Mouse (Mus musculus): ENCODE measurements around the gene Snd1. TPM values are rescaled to one million over a fixed set of nuclear protein-coding genes. Genes with fewer than 3 reads are reported as not detected.

The Snd1 gene
- polyA plus RNA-seq (2011; ENCODE audit: insufficient read depth, insufficient read length, low replicate concordance, missing spikeins), result 22.7 and 35.6 TPM in 2 replicates

DNA sequence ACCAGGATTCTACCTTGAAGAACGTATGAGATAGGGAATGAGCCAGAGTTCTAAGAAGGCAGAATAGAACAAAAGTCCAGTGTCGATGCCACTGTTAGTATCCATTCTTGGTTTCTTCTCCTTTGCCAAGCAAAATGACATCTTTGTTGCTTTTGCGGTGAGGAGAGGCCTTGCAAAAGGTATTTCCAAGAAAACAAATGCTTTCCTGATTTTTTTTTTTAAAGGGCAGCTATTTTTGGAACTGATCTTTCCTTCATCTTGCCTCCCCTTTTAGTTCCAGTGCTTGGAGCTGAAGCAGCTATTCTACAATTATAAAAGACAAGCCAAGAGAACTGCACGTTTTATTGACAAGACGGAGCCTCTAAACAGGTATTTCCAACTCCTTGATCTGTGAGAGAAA is at the start of gene Snd1:
Snd1 (plus strand) TSS at position 301 of the 400 bp plus-strand sequence.
- Histone ChIP-seq H3K4me1 (ENCODE audit: control insufficient read depth, insufficient read depth, low read length) (no peaks in the 10 kb centered on the region), H3K4me3 (replicated peaks; ENCODE audit: control insufficient read depth, low read depth, low read length) (no peak within 1 kb of the TSS), H3K27ac (ENCODE audit: control insufficient read depth, insufficient read depth, low read depth, low read length, poor library complexity) (no peak within 1 kb of the TSS)
- 84% methylated on average over 5 of the region's 5 CpGs for WGBS
- no peak for TF ChIP-seq POLR2A (IDR thresholded peaks at IDR 0.05; ENCODE audit: borderline replicate concordance, control insufficient read depth, low read depth, low read length)
- TF ChIP-seq CTCF (IDR thresholded peaks at IDR 0.05; ENCODE audit: control insufficient read depth, insufficient read depth, low read length), result no peak

DNA sequence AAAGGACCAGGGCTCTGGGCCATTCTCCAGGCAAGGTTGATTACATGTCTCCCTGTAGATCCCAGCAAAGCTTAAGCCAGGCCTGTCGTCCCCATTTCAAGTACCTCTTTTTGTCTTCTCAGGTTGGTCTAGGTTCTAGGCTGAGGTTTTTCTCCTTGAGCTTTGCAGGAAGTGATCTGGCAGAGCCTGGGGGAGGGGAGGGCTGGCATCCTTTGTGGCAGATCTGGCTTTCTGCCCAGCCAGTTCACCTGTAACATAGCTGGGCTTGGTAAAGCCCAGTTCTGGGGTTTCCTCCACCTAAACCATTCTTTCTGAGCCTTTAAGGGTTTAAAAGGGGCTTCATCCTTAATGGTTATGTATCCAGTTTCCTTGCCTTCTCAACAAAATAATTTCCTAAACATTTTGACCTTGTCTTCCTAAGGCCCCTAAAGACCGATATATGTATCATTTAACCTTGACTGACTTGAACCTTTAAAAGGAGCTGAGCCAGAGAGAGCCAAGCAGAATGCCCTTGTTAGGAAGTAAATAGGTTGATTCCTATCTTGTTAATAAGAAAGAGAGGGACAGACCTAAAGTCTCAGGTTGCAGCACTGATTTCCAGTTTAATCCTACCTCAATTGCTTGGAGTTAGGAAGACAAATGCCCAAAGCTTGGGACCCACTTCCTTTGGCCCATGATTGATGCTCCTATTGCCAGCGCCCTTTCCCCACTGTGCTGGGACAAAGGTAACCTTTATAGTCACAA is 47.7 kb upstream of the Snd1 start, which contains the start of gene Fscn3:
Fscn3 (plus strand) TSS at position 694 of the 744 bp plus-strand sequence.
- no peaks in the 10 kb centered on the region; the same call in 1 of the 2 replicates for H3K4me1 ChIP-seq (ENCODE audit: control insufficient read depth, insufficient read depth, low read length)
- TF ChIP-seq CTCF (IDR thresholded peaks at IDR 0.05; ENCODE audit: control insufficient read depth, insufficient read depth, low read length) (no peak), POLR2A (IDR thresholded peaks at IDR 0.05; ENCODE audit: borderline replicate concordance, control insufficient read depth, low read depth, low read length) (no peak)
- H3K27ac ChIP-seq (ENCODE audit: control insufficient read depth, insufficient read depth, low read depth, low read length, poor library complexity), result no peak within 1 kb of the TSS
- 65% methylated on average over 3 of the region's 3 CpGs for WGBS
- no peak within 1 kb of the TSS for H3K4me3 ChIP-seq (replicated peaks; ENCODE audit: control insufficient read depth, low read depth, low read length)

DNA sequence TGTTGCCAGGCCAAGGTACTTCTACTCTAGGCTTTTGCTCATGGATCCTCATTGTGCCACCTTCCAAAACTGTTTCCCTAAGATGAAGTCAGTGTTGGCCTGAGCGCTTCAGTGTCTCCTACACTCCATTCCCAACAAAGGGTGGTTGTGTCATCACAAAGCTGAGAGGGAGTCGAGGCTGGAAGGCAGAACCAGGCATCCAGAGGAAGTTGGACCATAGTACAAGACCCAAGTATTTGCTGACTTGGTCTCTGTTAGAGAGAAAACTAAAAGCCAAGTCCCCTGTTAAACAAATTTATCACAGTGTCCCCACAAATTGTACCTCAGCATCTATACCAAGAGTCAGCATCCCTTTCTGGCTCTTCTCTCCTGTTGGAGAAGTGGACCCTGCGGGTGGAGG is 46.6 kb upstream of the Snd1 start, which contains the start of gene Gcc1:
Gcc1 (minus strand) TSS at position 101 of the 400 bp plus-strand sequence.
- TF ChIP-seq POLR2A (IDR thresholded peaks at IDR 0.05; ENCODE audit: borderline replicate concordance, control insufficient read depth, low read depth, low read length) (no peak), CTCF (IDR thresholded peaks at IDR 0.05; ENCODE audit: control insufficient read depth, insufficient read depth, low read length) (no peak)
- no peak within 1 kb of the TSS for H3K4me3 ChIP-seq (replicated peaks; ENCODE audit: control insufficient read depth, low read depth, low read length)
- H3K27ac ChIP-seq (ENCODE audit: control insufficient read depth, insufficient read depth, low read depth, low read length, poor library complexity), result no peak within 1 kb of the TSS
- no peaks in the 10 kb centered on the region; the same call in 1 of the 2 replicates for H3K4me1 ChIP-seq (ENCODE audit: control insufficient read depth, insufficient read depth, low read length)
- 82% methylated on average over 3 of the region's 3 CpGs for WGBS

DNA sequence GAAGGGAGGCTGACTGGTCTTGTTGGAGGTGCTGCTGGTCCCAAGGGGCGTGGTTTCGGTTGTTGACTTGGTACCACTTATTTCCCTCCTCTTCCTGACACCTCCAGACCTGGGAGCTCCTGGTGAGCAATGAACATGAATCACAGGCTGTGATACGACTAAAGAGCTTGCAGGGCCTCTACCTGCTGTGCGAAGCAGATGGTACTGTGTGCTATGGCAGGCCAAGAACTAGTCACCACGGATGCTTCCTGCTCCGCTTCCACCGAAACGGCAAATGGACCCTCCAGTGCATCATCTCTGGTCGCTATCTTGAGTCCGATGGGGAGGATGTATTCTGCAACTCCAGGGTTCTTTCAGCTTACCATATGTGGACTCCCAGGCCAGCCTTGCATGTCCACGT is 45.1 kb upstream of the Snd1 start:
- Histone ChIP-seq H3K4me3 (replicated peaks; ENCODE audit: control insufficient read depth, low read depth, low read length) (no peak overlapping the region), H3K4me1 (ENCODE audit: control insufficient read depth, insufficient read depth, low read length) (no peaks in the 10 kb centered on the region), H3K27ac (ENCODE audit: control insufficient read depth, insufficient read depth, low read depth, low read length, poor library complexity) (no peak overlapping the region)
- TF ChIP-seq CTCF (IDR thresholded peaks at IDR 0.05; ENCODE audit: control insufficient read depth, insufficient read depth, low read length) (no peak), POLR2A (IDR thresholded peaks at IDR 0.05; ENCODE audit: borderline replicate concordance, control insufficient read depth, low read depth, low read length) (no peak)
- 86% methylated on average over 11 of the region's 11 CpGs for WGBS

DNA sequence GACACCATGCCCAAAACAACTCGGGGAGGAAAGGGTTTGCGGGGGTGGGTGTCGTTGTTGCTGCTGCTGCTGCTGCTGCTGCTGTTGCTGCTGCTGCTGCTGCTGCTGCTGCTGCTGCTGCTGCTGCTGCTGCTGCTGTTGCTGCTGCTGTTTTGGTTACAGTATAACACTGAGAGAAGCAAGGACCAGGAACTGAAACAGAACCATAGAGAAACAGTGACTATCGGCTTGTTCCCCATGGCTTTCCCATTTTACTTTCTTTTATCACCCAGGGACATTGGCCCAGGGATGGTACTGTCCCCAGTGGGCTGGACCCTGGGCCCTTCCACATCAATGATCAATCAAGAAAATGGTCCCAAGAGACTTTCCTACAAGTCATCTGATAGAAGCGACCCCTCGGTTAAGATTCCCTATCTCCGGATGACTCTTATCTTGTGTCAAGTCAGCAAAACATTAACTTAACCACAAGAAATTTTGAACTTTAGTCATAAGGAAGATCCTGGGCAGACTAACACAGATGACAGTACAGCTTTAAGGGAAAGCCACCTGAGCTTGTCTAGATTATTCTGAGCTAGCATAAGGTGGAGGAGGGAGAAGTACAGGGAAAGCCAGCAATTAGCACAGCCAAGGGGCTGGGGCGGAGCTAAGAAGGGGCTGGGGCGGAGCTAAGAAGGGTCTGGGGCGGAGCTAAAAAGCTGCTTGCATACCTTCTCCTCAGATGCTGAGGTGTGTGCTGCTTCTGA is 44.0 kb upstream of the Snd1 start:
- TF ChIP-seq CTCF (IDR thresholded peaks at IDR 0.05; ENCODE audit: control insufficient read depth, insufficient read depth, low read length), result no peak
- TF ChIP-seq POLR2A (IDR thresholded peaks at IDR 0.05; ENCODE audit: borderline replicate concordance, control insufficient read depth, low read depth, low read length), result no peak
- Histone ChIP-seq H3K4me1 (ENCODE audit: control insufficient read depth, insufficient read depth, low read length) (no peaks in the 10 kb centered on the region), H3K27ac (ENCODE audit: control insufficient read depth, insufficient read depth, low read depth, low read length, poor library complexity) (no peak overlapping the region), H3K4me3 (replicated peaks; ENCODE audit: control insufficient read depth, low read depth, low read length) (no peak overlapping the region)
- WGBS, result 72% methylated on average over 10 of the region's 10 CpGs

DNA sequence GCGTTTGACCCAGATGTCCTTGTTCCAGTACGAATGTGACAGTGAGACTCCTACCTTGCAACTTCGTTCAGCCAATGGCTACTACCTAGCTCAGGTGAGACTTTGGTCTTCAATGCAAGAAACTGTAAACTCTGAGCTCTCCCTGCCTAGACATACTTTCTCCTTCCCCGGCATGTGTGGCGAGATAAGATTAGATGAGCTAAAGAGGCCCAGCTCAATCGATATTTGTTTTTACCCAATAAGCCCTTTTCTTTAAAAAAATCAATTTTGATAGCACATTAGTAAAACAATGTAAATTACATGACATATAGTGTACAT is 43.4 kb upstream of the Snd1 start:
- H3K4me3 ChIP-seq (replicated peaks; ENCODE audit: control insufficient read depth, low read depth, low read length), result no peak overlapping the region
- WGBS, result 81% methylated on average over 6 of the region's 6 CpGs
- no peak overlapping the region for H3K27ac ChIP-seq (ENCODE audit: control insufficient read depth, insufficient read depth, low read depth, low read length, poor library complexity)
- no peaks in the 10 kb centered on the region for H3K4me1 ChIP-seq (ENCODE audit: control insufficient read depth, insufficient read depth, low read length)
- no peak for TF ChIP-seq POLR2A (IDR thresholded peaks at IDR 0.05; ENCODE audit: borderline replicate concordance, control insufficient read depth, low read depth, low read length)
- TF ChIP-seq CTCF (IDR thresholded peaks at IDR 0.05; ENCODE audit: control insufficient read depth, insufficient read depth, low read length), result no peak

DNA sequence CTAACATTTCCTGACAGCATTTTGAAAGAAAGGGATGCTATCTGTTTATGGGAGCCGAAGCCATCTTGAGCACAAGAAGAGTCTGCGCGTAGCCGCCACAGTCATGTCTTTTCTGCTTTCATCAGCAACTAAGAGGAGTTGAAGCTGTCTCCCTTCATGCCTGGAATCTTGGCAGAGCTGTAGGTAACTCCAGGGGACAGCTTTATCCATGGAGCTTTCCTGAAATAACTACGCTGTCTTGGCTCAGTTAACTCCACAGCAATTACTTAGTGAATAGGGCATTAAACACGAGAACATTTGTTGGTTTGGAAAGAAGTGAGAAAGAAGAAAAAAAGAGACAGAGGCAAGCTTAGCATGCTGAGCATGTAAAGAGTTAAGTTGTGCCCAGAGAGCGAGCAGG is 27.0 kb upstream of the Snd1 start:
- WGBS, result 79% methylated on average over 7 of the region's 7 CpGs
- TF ChIP-seq POLR2A (IDR thresholded peaks at IDR 0.05; ENCODE audit: borderline replicate concordance, control insufficient read depth, low read depth, low read length), result no peak
- no peak for TF ChIP-seq CTCF (IDR thresholded peaks at IDR 0.05; ENCODE audit: control insufficient read depth, insufficient read depth, low read length)
- no peak overlapping the region for H3K4me3 ChIP-seq (replicated peaks; ENCODE audit: control insufficient read depth, low read depth, low read length)
- H3K4me1 ChIP-seq (ENCODE audit: control insufficient read depth, insufficient read depth, low read length), result no peaks in the 10 kb centered on the region
- no peak overlapping the region for H3K27ac ChIP-seq (ENCODE audit: control insufficient read depth, insufficient read depth, low read depth, low read length, poor library complexity)

DNA sequence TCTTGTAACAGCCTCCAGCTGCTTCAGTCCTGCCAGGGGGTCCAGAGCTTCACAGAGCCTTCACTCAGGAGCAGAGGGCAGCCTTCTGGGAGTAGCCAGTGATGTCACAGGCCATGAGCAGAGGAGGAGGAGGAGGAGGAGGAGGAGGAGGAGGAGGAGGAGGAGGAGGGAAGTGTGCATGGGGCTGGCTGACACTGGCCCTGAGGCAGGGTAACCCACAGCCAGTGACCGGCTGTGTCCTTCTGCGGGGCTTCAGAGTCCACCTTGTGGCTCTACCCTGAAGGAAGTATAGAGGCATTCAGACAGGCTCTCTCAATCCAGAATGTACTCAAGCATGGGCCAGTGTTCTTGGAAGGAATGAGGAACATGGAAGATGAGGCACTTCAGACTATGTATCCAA is 25.7 kb upstream of the Snd1 start, which contains the start of gene Pax4:
Pax4 (minus strand) TSS at position 101 of the 400 bp plus-strand sequence.
- no peak within 1 kb of the TSS for H3K27ac ChIP-seq (ENCODE audit: control insufficient read depth, insufficient read depth, low read depth, low read length, poor library complexity)
- no peak within 1 kb of the TSS for H3K4me3 ChIP-seq (replicated peaks; ENCODE audit: control insufficient read depth, low read depth, low read length)
- TF ChIP-seq CTCF (IDR thresholded peaks at IDR 0.05; ENCODE audit: control insufficient read depth, insufficient read depth, low read length) (no peak), POLR2A (IDR thresholded peaks at IDR 0.05; ENCODE audit: borderline replicate concordance, control insufficient read depth, low read depth, low read length) (no peak)

More for the DNA sequence above, 25.7 kb upstream of the Snd1 start, which contains the start of gene Pax4:
- 86% methylated on average over 2 of the region's 2 CpGs for WGBS
- H3K4me1 ChIP-seq (ENCODE audit: control insufficient read depth, insufficient read depth, low read length), result no peaks in the 10 kb centered on the region
